Mouse (Mus musculus) gastrocnemius, adult 18-20 months (tissue): Measurements from ENCODE around the gene L3mbtl4. TPM values are rescaled to one million over a fixed set of nuclear protein-coding genes. Genes with fewer than 3 reads are reported as not detected.
"Not testable (repeated sequence)": the region's sequence is repeated elsewhere in the genome, so short reads cannot be mapped to it uniquely, and the experiment has no call there.

Experiments
- DNase-seq: peaks from one replicate; pipeline ENCODE4 v3.0.0; 2021; ENCODE audit warnings: low spot score
- total RNA-seq, 2 experiments: library from RNA; stranded (reverse); gene quantifications; 2 replicates each; pipeline ENCODE4 v1.2.3; 2021

The L3mbtl4 gene
- total RNA-seq, 2 experiments from 2014 or later = 0.09 TPM

- DNase-seq = no peak
These were observed 114.9 kb downstream of the L3mbtl4 start for GRCm38 (mm10) chr17:68388481-68388880.

DNA sequence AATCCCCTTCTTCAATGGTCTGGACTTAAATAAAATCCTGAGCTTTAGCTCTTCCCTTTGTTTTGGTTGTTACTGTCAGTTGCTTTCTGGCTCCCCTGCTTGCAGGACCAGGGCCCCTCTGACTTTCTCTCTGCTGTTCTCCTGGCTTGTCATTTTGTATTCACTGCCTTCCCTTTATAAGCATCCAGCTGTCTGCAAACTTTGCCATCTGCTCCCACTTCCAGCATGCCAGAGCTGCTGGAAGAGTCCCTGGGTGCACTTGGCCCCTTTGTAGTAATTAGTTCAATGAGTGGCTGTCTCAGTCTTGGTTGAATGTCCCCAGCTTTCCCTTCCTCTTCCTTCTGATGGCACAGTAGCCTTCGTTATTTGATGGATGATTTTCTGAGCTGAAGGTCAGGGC lies 132.4 kb downstream of the L3mbtl4 start:
- no peak for DNase-seq

- DNase-seq = not testable (repeated sequence)
These were observed 133.5 kb downstream of the L3mbtl4 start for GRCm38 (mm10) chr17:68407121-68407520.

GRCm38 (mm10) chr17:68422663-68423498 lies 149.3 kb downstream of the L3mbtl4 start:
- no peak for DNase-seq

- no peak for DNase-seq
These were observed 160.0 kb downstream of the L3mbtl4 start for GRCm38 (mm10) chr17:68433576-68433975.

GRCm38 (mm10) chr17:68450921-68451320 lies 177.3 kb downstream of the L3mbtl4 start:
- no peak for DNase-seq

GRCm38 (mm10) chr17:68461471-68461870 lies 187.9 kb downstream of the L3mbtl4 start:
- DNase-seq = no peak

GRCm38 (mm10) chr17:68467311-68467710 lies 193.7 kb downstream of the L3mbtl4 start:
- DNase-seq = no peak

DNA sequence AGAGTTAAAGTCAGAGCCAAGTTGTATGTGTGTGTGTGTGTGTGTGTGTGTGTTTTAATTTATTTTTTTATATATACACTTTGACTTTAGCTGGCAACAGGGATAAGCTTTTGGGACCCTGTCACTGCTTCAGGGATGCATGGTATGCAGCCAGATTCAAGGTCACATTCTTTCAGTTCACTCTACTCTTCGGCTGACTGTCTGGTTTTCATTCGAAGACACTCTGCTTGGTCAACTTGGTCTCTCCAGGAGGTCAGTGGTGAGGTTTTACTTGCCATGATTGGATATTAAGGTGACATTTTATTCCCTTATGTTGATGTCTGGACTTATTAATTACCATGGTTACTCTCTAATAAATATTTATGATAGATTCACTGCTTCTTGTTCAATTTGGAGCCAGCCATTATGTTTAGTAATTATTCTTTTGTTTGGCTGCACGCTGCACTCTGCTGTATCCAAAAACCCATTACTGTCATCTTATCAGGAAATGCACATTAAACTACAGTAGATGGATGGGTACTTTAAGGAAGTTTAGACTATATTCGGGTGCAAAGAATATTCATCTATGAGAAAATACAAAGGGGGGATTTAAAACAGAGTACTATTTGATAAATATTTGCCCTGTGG lies 216.6 kb downstream of the L3mbtl4 start:
- DNase-seq = no peak

GRCm38 (mm10) chr17:68492231-68492630 lies 218.6 kb downstream of the L3mbtl4 start:
- peak; percentile 23 for DNase-seq

- not testable (repeated sequence) for DNase-seq
These were observed 229.4 kb downstream of the L3mbtl4 start for GRCm38 (mm10) chr17:68502998-68503397.

DNA sequence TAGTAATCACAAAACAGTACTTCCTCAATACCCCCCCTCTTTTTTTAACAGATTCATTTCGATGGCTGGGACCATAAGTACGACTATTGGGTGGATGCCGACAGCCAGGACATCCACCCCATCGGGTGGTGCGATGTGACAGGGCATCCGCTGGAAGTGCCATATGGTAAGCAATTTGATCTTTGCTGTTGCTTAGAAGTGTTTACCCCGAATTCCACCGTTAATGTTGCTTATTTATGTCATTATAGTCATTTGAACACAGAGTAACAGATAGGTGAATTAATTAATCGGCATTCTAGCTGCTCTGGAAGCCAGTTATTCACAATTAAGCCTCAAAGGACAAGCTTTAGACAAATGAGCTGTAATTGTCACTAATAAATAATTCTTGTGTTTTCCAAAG lies 286.1 kb downstream of the L3mbtl4 start:
- no peak for DNase-seq

- no peak for DNase-seq
These were observed 286.7 kb downstream of the L3mbtl4 start for GRCm38 (mm10) chr17:68560264-68560663.

DNA sequence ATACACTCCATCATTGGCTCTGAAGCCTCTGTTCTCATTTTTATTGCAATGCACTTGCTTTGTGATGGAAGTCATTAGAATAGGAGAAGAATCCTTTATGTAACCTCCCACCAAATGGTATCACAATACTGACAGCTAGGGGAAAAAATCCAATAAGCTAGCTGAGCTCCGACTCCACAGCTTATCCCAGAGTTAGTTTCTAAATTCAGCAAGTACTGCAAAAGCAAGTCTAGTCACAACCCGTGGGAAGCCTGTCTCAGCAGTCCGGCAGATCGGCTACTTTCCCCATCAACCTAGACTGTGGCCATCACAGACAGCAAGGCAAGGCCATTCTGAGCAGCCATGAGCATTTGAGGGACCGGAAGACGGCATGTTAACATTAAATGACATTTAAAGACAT lies 298.2 kb downstream of the L3mbtl4 start:
- DNase-seq = no peak

DNA sequence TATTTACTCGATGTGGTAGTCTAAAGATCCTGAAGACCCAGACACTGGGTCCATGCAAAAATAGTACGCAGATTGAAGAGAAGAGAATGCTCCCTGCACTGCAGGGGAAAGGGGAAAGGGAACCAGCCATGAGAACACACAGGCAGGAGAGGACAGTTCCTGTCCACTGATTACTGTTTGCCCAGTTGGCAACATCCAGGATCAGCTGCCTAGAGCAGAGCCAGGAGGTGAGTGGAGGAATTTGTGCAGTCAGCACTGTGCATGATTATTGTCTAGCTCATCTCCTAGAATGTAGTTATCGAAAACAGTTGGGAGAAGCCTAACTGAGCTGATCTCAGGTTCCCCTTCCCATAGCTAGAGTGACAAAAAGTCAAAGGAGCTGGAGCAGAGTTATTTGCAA lies 311.6 kb downstream of the L3mbtl4 start:
- DNase-seq = no peak

- DNase-seq = no peak
These were observed 318.0 kb downstream of the L3mbtl4 start for GRCm38 (mm10) chr17:68591619-68592018.

DNA sequence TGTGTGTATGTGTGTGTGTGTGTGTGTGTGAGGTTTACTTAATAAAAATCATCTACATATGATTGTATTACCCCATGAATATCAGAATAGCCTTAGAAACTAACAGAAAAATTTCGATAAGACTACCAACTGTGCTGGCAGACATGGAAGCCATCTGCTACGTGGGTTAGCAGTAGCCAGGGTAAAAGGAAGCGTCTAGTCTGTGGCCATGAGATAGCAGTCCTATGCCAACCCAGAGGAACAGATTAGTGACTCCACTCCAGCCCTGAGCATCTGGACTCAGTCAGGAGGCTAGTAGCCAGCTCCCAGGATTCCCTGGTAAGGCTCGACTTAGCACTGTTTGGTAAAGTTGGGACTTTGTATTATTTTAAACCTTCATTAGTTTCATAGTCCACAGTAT lies 329.1 kb downstream of the L3mbtl4 start:
- DNase-seq = no peak

GRCm38 (mm10) chr17:68607691-68608090 lies 334.1 kb downstream of the L3mbtl4 start:
- DNase-seq = no peak

- DNase-seq = no peak
These were observed 337.6 kb downstream of the L3mbtl4 start for GRCm38 (mm10) chr17:68611247-68611646.

GRCm38 (mm10) chr17:68625281-68625680 lies 351.7 kb downstream of the L3mbtl4 start:
- no peak for DNase-seq

GRCm38 (mm10) chr17:68629631-68630426 lies 356.2 kb downstream of the L3mbtl4 start:
- no peak for DNase-seq

DNA sequence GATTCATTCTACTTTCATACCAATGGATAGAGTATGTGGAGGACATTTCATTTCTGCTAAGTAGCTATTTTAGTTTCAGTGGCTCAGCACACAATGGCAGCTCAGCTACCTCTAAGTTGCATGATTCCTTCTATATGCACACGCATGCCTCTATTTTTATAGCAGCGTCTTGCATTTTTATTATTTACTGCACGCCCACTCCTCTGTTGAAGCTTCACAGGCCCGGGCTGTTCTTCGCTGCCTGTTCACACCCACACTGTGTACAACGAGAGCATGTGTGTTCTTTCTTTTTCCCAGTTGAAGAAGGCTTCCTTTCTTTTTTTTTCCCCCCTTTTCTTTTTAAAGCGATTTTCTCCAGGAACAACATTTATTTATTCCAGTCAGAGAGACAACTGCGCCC lies 357.8 kb downstream of the L3mbtl4 start:
- no peak for DNase-seq
